Mouse (Mus musculus) cerebellum, adult 2 months (tissue): ENCODE measurements around the gene Treml4. TPM values are rescaled to one million over a fixed set of nuclear protein-coding genes. Genes with fewer than 3 reads are reported as not detected.

Experiments
- DNase-seq, 2 experiments: peaks; one replicate each; pipeline ENCODE4 v3.0.0; 2021
- H3K27ac ChIP-seq: fragments of 200-500 bp; 2 replicates; pipeline ENCODE4 v1.5.1; 2012; ENCODE audit warnings: low read length, control low read depth, inconsistent platforms; ENCODE audit not compliant: insufficient read depth
- H3K27me3 ChIP-seq: fragments of 200-500 bp; 2 replicates; pipeline ENCODE4 v1.6.1; 2012; ENCODE audit warnings: inconsistent platforms, mild to moderate bottlenecking, low read length, moderate library complexity; ENCODE audit not compliant: control insufficient read depth, insufficient read depth
- H3K4me1 ChIP-seq: fragments of 200-500 bp; 2 replicates; pipeline ENCODE4 v1.6.1; 2011; ENCODE audit warnings: low read length; ENCODE audit not compliant: control insufficient read depth, insufficient read depth
- H3K4me3 ChIP-seq: fragments of 200-500 bp; replicated peaks from 2 replicates; pipeline ENCODE3; 2011; ENCODE audit warnings: mild to moderate bottlenecking, low read depth, low read length, control low read depth; ENCODE audit not compliant: insufficient read depth
- CTCF ChIP-seq: fragments of 200-500 bp; IDR thresholded peaks from 2 replicates; pipeline ENCODE4 v1.5.1; 2011; ENCODE audit warnings: low read depth, mild to moderate bottlenecking, control low read depth, low read length, moderate library complexity, borderline replicate concordance; ENCODE audit not compliant: insufficient read depth
- POLR2A ChIP-seq: fragments of 200-500 bp; IDR thresholded peaks from 2 replicates; pipeline ENCODE4 v1.6.1; 2011; ENCODE audit warnings: low read length, control low read depth, borderline replicate concordance; ENCODE audit not compliant: insufficient read depth
- WGBS: fragments of 180-500 bp; shearing (Covaris S2); methylation state at CpG from one replicate; pipeline ENCODE4 v1.1.7; 2018; 5-methylcytosine and 5-hydroxymethylcytosine counted together
- polyA plus RNA-seq: library from polyadenylated mRNA; depleted of rRNA; stranded (reverse); fragments of >200 nt; gene quantifications from 2 replicates; pipeline ENCODE4 v1.2.3, GENCODE M21; 2012; rRNA removed

Treml4 gene
- polyA plus RNA-seq, 1 experiment = 0.21 TPM

DNA sequence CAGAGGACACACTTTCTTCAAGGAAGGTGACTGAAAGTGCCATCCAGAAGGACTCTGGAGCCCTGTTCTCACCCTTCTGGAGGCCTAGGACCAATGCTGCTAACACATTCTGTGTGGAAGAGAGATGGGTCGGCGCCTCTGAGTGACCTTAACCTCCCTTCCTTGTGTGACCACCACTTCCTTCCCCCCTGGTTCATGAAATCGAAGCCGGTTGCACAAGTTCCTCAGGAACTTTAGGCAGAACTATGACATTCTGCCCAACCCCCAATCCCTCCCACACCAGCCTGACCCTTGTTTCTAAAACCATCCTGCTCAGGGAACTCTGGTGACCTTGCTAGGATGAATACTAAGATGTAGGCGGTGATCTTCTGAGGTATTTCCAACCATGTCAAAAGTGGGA lies 60.2 kb downstream of the Treml4 start:
- Histone ChIP-seq H3K27ac (no peak overlapping the region), H3K4me3 (no peak overlapping the region)
- WGBS = 93% methylated on average over 5 of the region's 5 CpGs

More for the DNA sequence above, 60.2 kb downstream of the Treml4 start:
- DNase-seq = no peak
- no peaks in the 10 kb centered on the region for H3K4me1 ChIP-seq
- H3K27me3 ChIP-seq = no peaks in the 10 kb centered on the region
- no peak for TF ChIP-seq POLR2A
- no peak for TF ChIP-seq CTCF

Other genes with a start within 250 kb of the Treml4 start
- gene 1700122O11Rik, start 226.0 kb upstream of the Treml4 start, polyA plus RNA-seq = not detected in 2 replicates
- gene 1700067P10Rik, start 175.0 kb upstream of the Treml4 start, polyA plus RNA-seq = 0.13 TPM in 2 replicates
- not detected in 2 replicates for gene 9830107B12Rik, start 118.0 kb upstream of the Treml4 start, polyA plus RNA-seq
- 0.07 TPM in 1 of 2 replicates, not detected in the other for gene A530064D06Rik, start 97.0 kb upstream of the Treml4 start, polyA plus RNA-seq
- gene Trem1, start 31.5 kb upstream of the Treml4 start, polyA plus RNA-seq = 0.03 and 0.05 TPM in 2 replicates
- not detected in 2 replicates for gene Trem3, start 16.5 kb upstream of the Treml4 start, polyA plus RNA-seq
- 0.25 TPM in 2 replicates for gene Treml2, start 35.2 kb downstream of the Treml4 start, polyA plus RNA-seq
- gene B430306N03Rik, start 51.8 kb downstream of the Treml4 start, polyA plus RNA-seq = 0.02 and 0.11 TPM in 2 replicates
- gene Trem2, start 82.1 kb downstream of the Treml4 start, polyA plus RNA-seq = 8.6 and 12.2 TPM in 2 replicates
- gene Treml1, start 95.6 kb downstream of the Treml4 start, polyA plus RNA-seq = 0.11 and 0.27 TPM in 2 replicates
- 20.3 and 28.1 TPM in 2 replicates for gene Nfya, start 145.6 kb downstream of the Treml4 start, polyA plus RNA-seq
- 27.4 and 27.6 TPM in 2 replicates for gene Oard1, start 145.7 kb downstream of the Treml4 start, polyA plus RNA-seq
- 0.21 and 0.28 TPM in 2 replicates for gene Apobec2, start 168.6 kb downstream of the Treml4 start, polyA plus RNA-seq
- 0.43 and 0.60 TPM in 2 replicates for gene Tspo2, start 187.2 kb downstream of the Treml4 start, polyA plus RNA-seq
- 0.16 and 0.19 TPM in 2 replicates for gene Unc5cl, start 190.6 kb downstream of the Treml4 start, polyA plus RNA-seq